Mouse (Mus musculus): ENCODE results near the gene Acot12.

The Acot12 gene

DNA sequence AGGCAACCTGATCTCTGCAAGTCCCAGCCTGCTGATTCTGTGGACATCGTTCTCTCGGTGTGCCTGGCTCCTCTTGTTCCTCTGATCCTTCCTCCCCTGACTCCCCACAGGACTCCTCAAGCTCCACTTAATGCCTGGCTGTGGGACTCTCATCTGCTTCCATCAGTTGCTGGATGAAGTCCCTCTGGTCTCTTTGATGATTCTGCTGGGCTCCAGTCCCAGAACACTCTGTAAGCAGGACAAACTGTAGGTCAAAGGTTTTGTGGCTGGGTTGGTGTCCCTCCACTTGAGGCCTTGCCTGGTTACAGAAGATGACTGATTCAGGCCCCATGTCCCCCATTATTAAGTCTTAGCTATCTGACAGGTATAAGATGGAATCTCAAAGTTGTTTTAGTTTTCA is 84.8 kb downstream of the Acot12 start:
- no peak for DNase-seq (ENCODE audit: low read depth)

DNA sequence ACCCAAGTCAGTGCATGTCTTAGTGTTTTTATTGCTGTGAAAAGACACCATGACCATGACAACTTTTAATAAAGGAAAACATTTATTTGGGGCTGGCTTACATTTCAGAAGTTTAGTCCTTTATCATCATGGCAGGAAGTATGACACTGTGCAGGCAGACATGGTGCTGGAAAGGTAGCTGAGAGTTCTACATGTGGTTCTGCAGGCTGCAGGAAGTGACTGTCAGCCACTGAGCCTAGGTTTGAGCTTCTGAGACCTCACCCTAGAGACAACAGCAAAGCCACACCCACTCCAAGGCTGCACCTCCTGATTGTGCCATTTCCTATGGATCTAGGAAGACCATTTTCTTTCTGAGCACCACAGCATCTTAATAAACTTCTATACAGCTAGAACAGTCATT is 86.6 kb downstream of the Acot12 start:
- DNase-seq (ENCODE audit: low read depth): no peak

All from c-Kit-positive CD71-negative TER-119-negative erythroid progenitor cells, embryonic 14.5 days (primary cell).